Mouse (Mus musculus) stomach, postnatal 0 days (tissue): ENCODE results near the gene 1700023F06Rik. TPM values are rescaled to one million over a fixed set of nuclear protein-coding genes. Genes with fewer than 3 reads are reported as not detected.
A peak's percentile ranks its signal among the peaks of the same experiment; 100 is the strongest.

Experiments used
- ATAC-seq: fragments of 200-750 bp; cut with Nextera tagmentation; 2 replicates; pipeline ENCODE4 v1.8.0; 2017; ENCODE audit not compliant: low FRiP score, low TSS enrichment
- DNase-seq: peaks from one replicate; pipeline ENCODE4 v3.0.0-alpha.2; 2016; ENCODE audit warnings: low spot score
- H3K27ac ChIP-seq: fragments of 300-500 bp; sonication (generic); replicated peaks from 2 replicates; pipeline ENCODE4 v1.5.1; 2014; ENCODE audit warnings: mild to moderate bottlenecking, control low read depth
- H3K27me3 ChIP-seq: fragments of 300-500 bp; sonication (generic); 2 replicates; pipeline ENCODE4 v1.6.1; 2014; ENCODE audit warnings: low read length; ENCODE audit not compliant: control insufficient read depth, insufficient read depth
- H3K36me3 ChIP-seq: fragments of 300-500 bp; sonication (generic); 2 replicates; pipeline ENCODE4 v1.6.1; 2014; ENCODE audit warnings: low read length, mixed read lengths; ENCODE audit not compliant: control insufficient read depth, insufficient read depth
- H3K4me1 ChIP-seq: fragments of 300-500 bp; sonication (generic); replicated peaks from 2 replicates; pipeline ENCODE4 v1.6.1; 2014; ENCODE audit warnings: antibody characterized with exemption; ENCODE audit not compliant: control insufficient read depth, insufficient read depth
- H3K4me2 ChIP-seq: fragments of 300-500 bp; sonication (generic); replicated peaks from 2 replicates; pipeline ENCODE4 v1.6.1; 2014; ENCODE audit warnings: low read depth, mild to moderate bottlenecking, control low read depth, moderate library complexity
- H3K4me3 ChIP-seq: fragments of 300-500 bp; sonication (generic); 2 replicates; pipeline ENCODE4 v1.5.1; 2014; ENCODE audit warnings: low read depth, low read length, control low read depth
- H3K9ac ChIP-seq: fragments of 300-500 bp; sonication (generic); 2 replicates; pipeline ENCODE4 v1.6.1; 2014; ENCODE audit warnings: mild to moderate bottlenecking, low read length, control low read depth, mixed read lengths
- H3K9me3 ChIP-seq: fragments of 300-500 bp; sonication (generic); 2 replicates; pipeline ENCODE4 v1.6.1; 2016; ENCODE audit warnings: low read length; ENCODE audit not compliant: control insufficient read depth
- CTCF ChIP-seq: IDR thresholded peaks from 2 replicates; pipeline ENCODE4 v1.5.1; 2016; ENCODE audit warnings: antibody characterized with exemption, low read depth, mild to moderate bottlenecking, moderate library complexity
- EP300 ChIP-seq: optimal IDR thresholded peaks from 2 replicates; pipeline ENCODE3; 2016; ENCODE audit warnings: antibody characterized with exemption
- WGBS: fragments of 180-500 bp; shearing (Covaris S2); extraction: QIAGEN DNeasy Blood & Tissue Kit; methylation state at CpG from one replicate; pipeline ENCODE4 v1.1.7; 2014; 5-methylcytosine and 5-hydroxymethylcytosine counted together
- polyA plus RNA-seq: library from polyadenylated mRNA; unstranded; fragments of >200 nt; fragmentation: Nextera tagmentation; extraction: Ambion mirVana; gene quantifications from 2 replicates; pipeline ENCODE4 v1.2.1, GENCODE M21; 2015

The 1700023F06Rik gene
- polyA plus RNA-seq, 1 experiment from 2014 or later: 1.0 TPM

GRCm38 (mm10) chr11:103192230-103192955 is 16.0 kb downstream of the 1700023F06Rik start:
- Histone ChIP-seq H3K27me3 (peaks cover 7% of the 10 kb centered on the region; the same call in 1 of the 2 replicates), H3K4me3 (peak overlapping the region; percentile 3; the same call in 1 of the 2 replicates), H3K4me1 (no peaks in the 10 kb centered on the region), H3K9me3 (no peaks in the 10 kb centered on the region), H3K27ac (no peak overlapping the region), H3K4me2 (peak overlapping the region; percentile 28), H3K36me3 (no peaks in the 10 kb centered on the region), H3K9ac (no peak overlapping the region)
- no peak for DNase-seq
- WGBS: 22% methylated on average over 28 of the region's 28 CpGs
- no peak for ATAC-seq
- TF ChIP-seq CTCF (no peak), EP300 (no peak)

GRCm38 (mm10) chr11:103184891-103185290 is 23.5 kb downstream of the 1700023F06Rik start:
- no peak overlapping the region for H3K9ac ChIP-seq
- H3K4me3 ChIP-seq: no peak overlapping the region
- TF ChIP-seq EP300 (no peak), CTCF (peak; percentile 83)
- DNase-seq (peak; percentile 51), ATAC-seq (no peak)
- H3K4me2 ChIP-seq: no peak overlapping the region
- no peak overlapping the region for H3K27ac ChIP-seq
- H3K9me3 ChIP-seq: no peaks in the 10 kb centered on the region
- H3K27me3 ChIP-seq: no peaks in the 10 kb centered on the region
- WGBS: 43% methylated on average over 2 of the region's 2 CpGs
- H3K4me1 ChIP-seq: no peaks in the 10 kb centered on the region
- no peaks in the 10 kb centered on the region for H3K36me3 ChIP-seq

GRCm38 (mm10) chr11:103181911-103182310 is 26.4 kb downstream of the 1700023F06Rik start:
- Histone ChIP-seq H3K27me3 (no peaks in the 10 kb centered on the region), H3K4me2 (no peak overlapping the region), H3K36me3 (no peaks in the 10 kb centered on the region), H3K9ac (no peak overlapping the region), H3K4me3 (no peak overlapping the region), H3K9me3 (no peaks in the 10 kb centered on the region), H3K4me1 (no peaks in the 10 kb centered on the region), H3K27ac (no peak overlapping the region)
- TF ChIP-seq EP300 (no peak), CTCF (no peak)
- WGBS: 73% methylated on average over 3 of the region's 3 CpGs
- ATAC-seq (no peak), DNase-seq (no peak)

DNA sequence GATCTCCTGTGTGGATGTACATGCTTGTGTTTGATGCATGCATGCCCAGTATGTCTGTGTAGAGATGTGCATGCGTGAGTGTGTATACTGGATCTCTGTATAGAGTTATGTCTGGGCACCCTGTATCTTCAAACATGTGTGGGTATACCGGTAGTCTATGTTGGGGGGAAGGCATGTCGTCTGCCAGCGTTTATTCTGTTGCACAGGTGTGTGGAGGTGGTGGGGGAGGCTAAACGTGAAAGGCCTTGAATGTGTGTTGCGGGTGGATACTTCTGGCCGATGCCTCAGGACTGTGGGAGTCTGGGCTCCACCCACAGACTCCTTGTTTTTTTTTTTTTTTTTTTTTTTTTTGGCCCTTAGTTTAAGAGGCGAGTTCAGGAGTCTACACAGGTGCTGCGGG is 27.0 kb downstream of the 1700023F06Rik start:
- no peak for ATAC-seq
- H3K27ac ChIP-seq: no peak overlapping the region
- H3K36me3 ChIP-seq: no peaks in the 10 kb centered on the region
- no peak overlapping the region for H3K9ac ChIP-seq
- 70% methylated on average over 9 of the region's 9 CpGs for WGBS
- no peak overlapping the region for H3K4me2 ChIP-seq
- no peaks in the 10 kb centered on the region for H3K9me3 ChIP-seq
- no peak for DNase-seq
- H3K4me1 ChIP-seq: no peaks in the 10 kb centered on the region
- no peaks in the 10 kb centered on the region for H3K27me3 ChIP-seq
- TF ChIP-seq CTCF (no peak), EP300 (no peak)
- H3K4me3 ChIP-seq: no peak overlapping the region

DNA sequence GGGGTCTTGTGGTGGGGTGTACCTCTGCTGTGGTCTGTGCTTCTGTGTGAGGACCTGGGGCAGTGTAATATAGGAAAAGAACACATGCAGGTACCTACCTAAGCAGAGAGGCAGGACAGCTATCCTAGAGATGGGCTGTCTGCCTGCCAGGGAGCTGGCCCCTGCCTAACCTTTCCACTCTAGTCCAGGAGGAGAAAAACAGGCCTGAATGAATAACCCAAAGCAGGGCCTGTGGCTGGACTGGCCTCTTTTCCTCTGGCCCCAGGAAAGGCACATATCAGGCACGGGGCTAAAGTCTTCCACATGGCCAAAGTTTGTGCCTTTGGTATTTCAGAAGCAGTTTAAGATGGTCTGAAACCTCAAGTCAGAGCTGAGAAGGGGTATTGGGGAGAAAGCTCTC is 27.9 kb downstream of the 1700023F06Rik start:
- H3K4me1 ChIP-seq: no peaks in the 10 kb centered on the region
- 56% methylated on average over 1 of the region's 1 CpGs for WGBS
- TF ChIP-seq EP300 (no peak), CTCF (no peak)
- ATAC-seq (no peak), DNase-seq (no peak)
- H3K9ac ChIP-seq: no peak overlapping the region
- H3K27ac ChIP-seq: no peak overlapping the region
- H3K36me3 ChIP-seq: no peaks in the 10 kb centered on the region
- H3K9me3 ChIP-seq: no peaks in the 10 kb centered on the region
- no peak overlapping the region for H3K4me3 ChIP-seq
- no peaks in the 10 kb centered on the region for H3K27me3 ChIP-seq
- H3K4me2 ChIP-seq: no peak overlapping the region

GRCm38 (mm10) chr11:103178748-103179147 is 29.6 kb downstream of the 1700023F06Rik start:
- no peak overlapping the region for H3K27ac ChIP-seq
- ATAC-seq: no peak
- no peaks in the 10 kb centered on the region for H3K9me3 ChIP-seq
- H3K4me3 ChIP-seq: no peak overlapping the region
- H3K4me2 ChIP-seq: no peak overlapping the region
- WGBS: 93% methylated on average over 8 of the region's 8 CpGs
- no peaks in the 10 kb centered on the region for H3K27me3 ChIP-seq
- no peaks in the 10 kb centered on the region for H3K4me1 ChIP-seq
- H3K9ac ChIP-seq: no peak overlapping the region
- DNase-seq: no peak
- H3K36me3 ChIP-seq: no peaks in the 10 kb centered on the region
- TF ChIP-seq EP300: no peak
- no peak for TF ChIP-seq CTCF
